Mouse (Mus musculus) frontal cortex, adult 2 months (tissue): ENCODE data around the gene Hoxc13. TPM values are rescaled to one million over a fixed set of nuclear protein-coding genes. Genes with fewer than 3 reads are reported as not detected.

ENCODE experiments used
- DNase-seq, 2 experiments: peaks; one replicate each; pipeline ENCODE4 v3.0.0; 2022; ENCODE audit warnings: low spot score in 1 of 2; ENCODE audit errors: extremely low spot score in 1 of 2
- polyA plus RNA-seq: library from polyadenylated mRNA; depleted of rRNA; stranded (reverse); fragments of >200 nt; gene quantifications from 2 replicates; pipeline ENCODE4 v1.2.3, GENCODE M21; 2012; rRNA removed

The Hoxc13 gene
- not detected in 2 replicates for polyA plus RNA-seq

DNA sequence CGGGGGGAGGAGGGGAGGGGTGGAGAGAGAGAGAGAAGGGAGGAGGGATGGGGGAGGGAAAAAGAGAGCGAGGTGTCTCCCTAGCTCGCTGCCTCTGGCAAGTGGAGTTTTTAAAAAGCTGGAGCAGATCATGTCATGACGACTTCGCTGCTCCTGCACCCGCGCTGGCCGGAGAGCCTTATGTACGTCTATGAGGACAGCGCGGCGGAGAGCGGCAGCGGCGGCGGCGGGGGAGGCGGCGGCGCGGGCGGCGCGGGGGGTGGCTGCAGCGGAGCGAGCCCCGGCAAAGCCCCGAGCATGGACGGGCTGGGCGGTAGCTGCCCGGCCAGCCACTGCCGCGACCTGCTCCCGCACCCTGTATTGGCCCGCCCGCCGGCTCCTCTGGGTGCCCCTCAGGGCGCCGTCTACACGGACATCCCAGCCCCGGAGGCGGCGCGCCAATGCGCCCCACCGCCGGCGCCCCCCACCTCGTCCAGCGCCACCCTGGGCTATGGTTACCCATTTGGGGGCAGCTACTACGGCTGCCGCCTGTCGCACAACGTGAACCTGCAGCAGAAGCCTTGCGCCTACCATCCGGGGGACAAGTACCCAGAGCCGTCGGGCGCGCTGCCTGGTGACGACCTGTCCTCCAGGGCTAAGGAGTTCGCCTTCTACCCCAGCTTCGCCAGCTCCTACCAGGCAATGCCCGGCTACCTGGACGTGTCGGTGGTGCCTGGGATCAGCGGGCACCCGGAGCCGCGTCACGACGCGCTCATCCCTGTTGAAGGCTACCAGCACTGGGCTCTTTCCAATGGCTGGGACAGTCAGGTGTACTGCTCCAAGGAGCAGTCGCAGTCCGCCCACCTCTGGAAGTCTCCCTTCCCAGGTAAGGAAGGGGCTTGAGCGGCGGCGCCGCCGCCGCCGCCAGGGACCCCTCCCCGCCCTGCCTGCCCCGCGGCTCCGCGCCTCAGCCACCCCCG is at the start of gene Hoxc13:
Hoxc13 (plus strand) TSS at position 51 of the 959 bp plus-strand sequence.
- no peak for DNase-seq

DNA sequence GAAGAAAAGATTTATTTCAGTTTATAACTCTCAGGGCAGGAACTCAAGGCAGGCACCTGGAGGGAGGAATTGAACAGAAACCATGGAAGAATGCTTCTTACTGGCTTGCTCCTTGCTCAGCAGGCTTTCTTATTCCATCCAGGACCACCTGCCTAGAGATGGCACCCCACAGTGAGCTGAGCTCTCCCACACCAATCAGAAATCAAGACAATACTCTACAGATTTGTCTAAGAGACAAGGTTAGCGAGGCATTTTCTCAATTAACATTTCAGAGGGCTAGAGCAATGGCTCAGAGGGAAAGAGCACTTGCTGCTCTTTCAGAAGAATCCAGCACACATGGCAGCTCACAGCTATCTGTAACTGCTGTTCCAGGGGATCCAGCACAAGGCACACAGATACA is 35.1 kb upstream of the Hoxc13 start:
- no peak for DNase-seq

DNA sequence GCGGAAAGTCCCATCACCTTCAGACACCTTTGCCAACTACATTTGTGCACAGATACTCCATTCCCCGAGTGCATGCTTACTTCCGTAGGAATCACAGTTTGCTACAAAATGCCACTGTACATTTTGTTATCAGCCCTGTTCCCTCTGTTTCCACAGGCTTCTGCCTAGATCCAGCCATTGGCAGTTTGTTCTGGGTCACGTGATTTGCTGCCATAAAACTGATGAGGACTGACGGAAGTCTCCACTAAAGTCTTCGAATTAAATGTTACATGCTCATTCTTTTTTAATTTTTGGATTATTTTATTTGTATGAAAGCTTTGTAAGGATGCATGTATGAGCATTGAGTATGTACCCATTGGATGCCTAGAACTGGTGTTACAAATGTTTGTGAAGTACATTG is 25.8 kb upstream of the Hoxc13 start:
- no peak for DNase-seq

DNA sequence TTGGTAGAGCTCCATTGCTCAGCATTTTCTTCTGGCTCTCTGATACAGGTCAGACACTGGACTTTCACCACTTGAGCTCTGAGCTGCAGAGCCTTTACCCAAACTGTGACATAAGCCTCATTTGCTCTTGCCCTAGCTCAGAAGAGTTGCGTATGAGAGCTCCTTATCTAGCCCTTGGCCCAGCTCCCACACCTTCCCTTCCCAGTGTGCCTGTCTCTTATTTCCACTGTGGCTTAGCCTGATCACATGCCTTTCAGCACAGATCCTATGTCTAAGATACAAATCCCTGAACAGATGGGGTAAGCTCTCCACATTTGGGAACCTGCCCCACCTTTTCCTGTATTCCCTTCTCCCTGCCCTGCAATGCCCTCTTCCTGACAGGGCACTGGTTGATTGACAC is 16.0 kb upstream of the Hoxc13 start:
- no peak for DNase-seq

DNA sequence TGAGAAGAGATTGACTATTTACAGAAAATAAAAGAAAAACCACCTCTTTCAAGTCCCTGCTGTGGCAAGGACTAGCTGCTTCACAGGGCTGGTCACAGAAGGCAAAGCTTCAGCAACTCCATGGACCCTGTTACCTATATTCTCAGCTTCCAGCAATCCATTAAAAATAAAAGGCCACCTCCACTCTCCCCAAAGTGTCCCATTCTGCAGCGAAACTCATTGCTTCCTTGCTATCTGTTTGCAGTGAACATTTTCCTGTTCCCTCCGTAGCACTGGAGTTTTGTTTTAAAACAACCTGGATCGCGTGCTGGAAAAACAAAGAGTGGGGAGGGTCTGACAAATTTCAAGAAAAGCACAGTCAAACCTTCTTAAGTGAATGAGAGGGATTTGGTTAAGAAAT is 11.4 kb upstream of the Hoxc13 start:
- DNase-seq, result no peak

DNA sequence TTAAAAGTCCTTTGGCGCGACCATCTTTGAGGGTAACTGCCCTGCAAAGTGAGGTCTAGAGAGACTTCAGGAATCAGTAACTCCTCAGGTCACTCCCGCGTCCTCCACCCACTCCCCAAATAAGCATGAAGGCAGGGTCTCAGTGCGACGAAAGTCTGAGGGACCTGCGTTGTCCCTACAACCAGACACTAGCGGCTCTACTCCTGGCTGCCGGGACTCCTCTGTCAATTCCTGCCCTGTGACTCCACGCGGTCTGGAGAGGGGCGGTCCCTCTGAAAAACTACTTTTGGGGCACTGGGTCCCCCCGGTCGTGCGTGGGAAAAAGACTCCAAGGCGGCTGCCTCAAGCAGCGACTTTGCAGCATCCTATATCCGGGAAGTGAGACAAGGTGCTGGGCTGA is 10.9 kb upstream of the Hoxc13 start:
- DNase-seq, result no peak

DNA sequence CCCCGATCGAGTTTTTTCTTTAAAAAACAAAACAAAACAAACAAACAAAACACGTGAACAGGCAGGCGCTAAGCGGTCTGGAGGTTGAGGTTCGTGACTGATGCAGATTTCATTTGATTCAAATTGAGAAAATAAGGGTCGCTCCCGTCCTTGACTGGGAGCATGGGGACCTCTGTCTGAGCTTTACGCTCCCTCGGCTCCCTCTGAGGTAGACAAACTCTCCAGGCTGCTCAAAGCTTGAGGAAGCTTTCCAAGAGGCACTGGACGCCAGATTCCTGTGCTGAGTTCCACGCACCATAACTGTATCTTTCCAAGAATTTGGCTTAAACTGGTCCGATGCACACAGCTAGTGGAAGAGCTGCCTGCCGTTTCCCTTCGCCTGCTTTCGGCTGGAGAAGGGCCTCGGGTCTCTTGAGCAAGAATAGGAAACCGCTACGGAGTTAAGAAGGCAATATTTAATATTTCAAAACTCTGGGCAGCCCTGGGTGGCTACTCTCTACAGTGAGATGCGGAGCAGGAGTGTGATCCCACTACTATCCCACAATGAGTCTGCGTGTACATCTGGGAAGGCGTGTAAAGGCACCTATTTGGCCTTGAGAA is 10.3 kb upstream of the Hoxc13 start:
- DNase-seq, result no peak

DNA sequence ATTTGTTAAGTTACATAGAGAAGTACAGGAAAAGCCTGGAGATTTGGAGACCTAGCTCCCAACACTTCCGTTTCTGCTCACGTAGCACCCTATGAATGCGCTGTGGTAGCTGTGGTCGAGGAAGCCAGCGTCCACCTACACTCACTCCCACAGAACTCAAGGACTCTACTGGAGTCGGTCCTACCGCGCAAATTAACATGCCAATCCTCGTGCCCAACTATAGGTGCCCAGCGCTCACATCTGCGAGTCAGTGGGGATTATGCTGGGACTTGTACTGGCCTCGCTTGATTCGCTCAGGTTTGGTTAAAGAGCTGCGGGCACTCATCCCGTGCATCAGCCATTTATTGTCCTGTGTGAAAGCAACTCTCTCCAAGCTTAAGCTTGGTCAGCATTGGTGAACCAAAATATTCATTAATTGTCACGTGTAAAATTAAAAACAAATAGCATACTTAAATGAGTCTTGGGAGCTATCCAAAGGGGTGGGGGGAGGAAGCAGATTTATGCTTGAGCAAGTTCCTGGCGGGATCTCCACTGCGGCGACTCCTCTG is 7.8 kb upstream of the Hoxc13 start:
- DNase-seq, result no peak

DNA sequence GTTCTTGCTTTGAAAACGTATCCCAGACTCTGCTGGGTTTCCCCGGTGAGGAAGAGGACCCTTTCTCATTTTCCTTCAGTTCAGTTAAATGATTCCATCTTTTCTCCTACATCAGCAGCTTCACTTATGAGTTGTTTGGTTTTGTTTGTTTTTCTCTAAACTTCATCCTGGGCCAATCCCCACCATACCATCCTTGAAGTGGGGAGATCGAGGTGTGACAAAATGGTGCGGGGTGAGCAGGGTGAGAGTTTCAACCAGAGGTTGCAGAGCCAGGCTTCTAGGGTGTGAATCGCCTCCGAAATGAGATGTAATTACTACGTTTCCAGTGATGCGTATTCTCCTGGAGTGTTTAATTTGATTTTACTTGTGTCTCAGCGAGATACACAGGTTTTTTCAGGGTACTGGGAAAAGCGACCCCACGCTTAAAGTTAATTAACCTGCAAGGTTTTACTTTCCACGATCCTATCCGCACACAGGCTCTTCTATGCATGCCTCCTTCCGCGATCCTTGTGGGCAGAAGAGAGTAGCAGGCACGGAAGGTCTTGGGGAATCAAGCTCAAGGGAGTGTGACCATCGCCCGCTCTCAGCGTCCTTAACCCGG is 2.8 kb upstream of the Hoxc13 start:
- DNase-seq, result no peak

DNA sequence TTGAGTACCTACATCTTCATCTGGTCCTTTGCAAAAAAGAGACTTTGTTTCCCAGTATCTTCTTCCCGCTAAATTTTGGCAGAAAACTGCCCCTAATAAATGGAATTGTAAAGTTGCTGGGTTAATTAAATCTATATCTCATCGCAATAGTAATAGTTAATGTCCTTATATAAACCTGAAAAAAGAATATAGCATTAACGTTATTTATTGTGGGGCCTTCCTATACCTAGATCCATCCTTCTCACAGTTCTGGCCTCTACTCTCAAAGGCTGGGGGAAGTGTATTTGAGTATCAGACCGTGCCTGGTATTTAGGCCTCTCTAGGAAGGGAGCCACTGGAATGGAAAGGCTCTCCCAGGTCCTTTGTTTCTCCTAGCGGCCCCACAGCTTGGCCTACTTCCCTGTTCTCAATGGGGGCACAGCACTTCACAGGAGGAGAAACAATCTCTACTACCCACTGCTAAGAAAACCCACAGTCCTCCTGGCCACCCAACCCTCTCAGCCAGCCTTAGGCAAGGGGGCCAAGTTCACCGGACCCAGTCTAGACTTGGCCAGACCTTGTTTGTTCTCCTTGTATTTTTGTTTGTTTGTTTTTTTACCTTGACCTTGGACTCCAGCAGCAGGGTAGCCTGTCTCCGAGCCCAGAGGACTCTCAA is 2.2 kb upstream of the Hoxc13 start:
- no peak for DNase-seq

DNA sequence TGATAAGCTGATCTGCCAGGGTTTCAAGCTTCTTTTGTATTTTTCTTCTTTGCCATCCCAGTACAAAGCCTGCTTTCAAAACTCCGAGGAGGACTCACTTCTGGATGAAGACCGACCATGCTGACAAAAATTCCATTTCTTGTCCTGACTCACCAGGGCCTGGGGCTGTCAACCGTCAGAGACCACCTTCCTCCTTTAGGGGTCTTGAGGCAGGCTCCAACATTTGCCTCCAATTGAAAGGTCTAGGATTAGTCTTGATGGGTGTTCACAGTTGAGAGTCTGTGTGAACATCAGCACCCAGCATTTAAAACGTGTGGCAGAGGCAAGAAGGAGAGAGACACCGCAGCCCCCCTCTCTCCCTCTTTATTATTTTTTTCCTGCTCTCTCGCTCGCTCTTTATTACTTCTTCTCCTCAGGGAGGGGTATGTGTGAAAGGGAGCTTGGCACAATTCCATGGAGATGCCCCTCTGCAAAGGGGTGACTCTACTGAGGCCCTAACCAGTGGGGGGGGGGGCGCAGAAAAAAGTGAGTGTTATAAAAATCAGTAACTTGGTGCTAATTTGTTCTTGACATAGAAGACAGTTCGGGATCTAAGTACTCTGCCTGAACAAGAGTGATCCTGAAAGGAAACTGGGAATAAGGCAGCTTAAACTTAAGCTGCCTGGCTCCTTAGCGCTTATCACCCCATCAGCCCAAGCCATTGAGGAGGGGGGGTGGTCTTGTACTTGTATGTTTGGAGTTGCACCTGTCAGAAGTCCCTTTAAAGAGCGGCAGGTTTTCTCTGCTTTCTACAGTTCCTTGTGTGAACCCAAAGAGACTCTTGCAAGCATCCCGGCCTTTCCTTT is 1.3 kb upstream of the Hoxc13 start:
- no peak for DNase-seq

DNA sequence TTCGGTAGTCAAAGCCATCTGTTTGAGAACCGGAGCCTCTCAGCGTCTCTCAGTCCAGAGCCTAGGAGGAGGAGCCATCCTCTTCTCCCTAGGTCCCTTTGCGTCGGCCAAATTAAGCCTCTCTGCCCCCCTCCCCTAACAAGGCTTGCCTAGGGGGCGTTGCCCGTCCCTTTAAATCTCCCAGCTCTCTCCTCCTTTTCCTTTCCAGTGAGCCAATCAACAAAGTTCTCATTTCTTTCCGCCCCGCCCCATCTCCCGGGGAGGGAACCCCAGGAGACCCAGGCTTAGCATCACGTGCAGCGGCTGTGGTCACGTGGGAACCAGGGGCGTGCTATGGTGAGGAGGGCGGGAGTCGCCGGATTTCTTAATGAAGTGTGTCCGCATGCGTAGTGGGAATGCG is 284 bp upstream of the Hoxc13 start:
- DNase-seq, result no peak

DNA sequence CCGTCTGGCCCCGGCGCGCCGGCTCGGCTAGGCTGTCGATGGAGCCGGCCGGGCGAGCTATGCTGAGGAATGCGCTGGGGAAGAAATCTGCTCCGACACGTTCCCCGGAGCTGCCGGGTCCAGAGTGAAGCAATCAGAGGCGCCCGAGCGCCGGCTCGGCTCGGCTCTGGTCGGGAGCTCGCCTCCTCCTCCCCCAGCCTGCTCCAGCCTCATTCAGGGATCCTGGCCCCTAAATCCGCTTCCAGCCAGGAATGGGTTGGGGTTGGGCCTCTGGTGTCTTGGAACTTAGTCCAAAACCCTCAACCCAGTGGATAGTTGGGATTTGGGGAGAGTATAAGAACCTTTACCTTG is 1.1 kb downstream of the Hoxc13 start:
- no peak for DNase-seq

DNA sequence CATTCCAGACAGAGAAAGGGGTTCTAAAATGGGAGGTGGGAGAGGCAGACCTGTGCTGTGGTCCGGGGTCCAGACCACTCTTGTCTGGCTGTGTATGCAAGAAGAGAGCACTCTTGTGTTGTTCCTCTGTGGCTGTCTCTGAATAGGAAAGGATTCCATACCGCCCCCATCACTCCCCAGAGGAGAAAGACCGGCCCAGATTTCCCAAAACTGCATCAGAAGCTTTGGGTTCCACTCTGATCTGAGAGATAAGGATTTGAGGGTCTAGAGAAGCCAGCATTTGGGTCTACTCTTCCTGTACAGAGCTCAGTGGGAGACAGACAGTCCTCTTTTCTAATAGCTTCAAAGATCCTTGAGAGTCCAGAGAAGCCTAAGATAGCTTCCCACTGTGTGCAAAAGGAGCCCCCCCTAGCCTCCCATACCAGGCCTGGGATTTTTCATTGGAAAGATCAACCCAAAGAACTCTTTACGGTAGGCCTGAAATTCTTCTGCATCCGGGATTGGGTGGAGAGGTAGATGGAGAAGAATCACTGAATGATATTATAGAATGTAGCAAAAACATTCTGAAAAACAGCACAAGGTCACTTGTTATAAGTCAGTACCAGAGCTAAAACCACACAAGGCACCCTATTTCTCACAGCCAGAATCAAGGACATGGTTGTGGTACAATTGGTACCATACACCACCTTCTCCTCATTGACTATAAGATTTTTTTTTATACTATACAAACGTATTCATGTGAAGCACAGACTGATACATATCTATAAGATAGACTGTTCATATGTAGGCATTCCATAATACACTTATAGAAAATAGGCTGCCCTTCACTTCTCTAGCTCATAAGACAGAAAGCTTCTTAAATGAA is 2.0 kb downstream of the Hoxc13 start:
- DNase-seq, result no peak

DNA sequence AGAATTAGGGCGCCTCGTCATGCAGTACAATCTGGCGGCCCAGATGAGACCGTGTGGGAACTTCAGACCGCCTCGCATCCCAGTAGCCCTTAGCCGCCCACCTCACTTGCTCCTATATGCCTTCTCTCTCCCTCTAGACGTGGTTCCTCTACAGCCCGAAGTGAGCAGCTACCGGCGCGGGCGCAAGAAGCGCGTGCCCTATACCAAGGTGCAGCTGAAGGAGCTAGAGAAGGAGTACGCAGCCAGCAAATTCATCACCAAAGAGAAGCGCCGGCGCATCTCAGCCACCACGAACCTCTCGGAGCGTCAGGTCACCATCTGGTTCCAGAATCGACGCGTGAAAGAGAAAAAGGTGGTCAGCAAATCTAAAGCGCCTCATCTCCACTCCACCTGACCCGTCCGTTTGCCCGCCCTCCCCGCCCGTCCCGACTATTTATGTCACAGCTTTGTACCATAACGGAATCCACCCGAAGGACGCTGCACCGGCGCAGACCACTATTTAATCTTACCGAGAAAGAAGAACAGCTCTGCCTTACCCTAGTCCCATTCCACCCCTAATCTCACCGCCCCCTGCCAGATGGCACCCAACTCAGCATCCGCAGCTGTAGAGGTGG is 6.2 kb downstream of the Hoxc13 start:
- DNase-seq, result no peak

DNA sequence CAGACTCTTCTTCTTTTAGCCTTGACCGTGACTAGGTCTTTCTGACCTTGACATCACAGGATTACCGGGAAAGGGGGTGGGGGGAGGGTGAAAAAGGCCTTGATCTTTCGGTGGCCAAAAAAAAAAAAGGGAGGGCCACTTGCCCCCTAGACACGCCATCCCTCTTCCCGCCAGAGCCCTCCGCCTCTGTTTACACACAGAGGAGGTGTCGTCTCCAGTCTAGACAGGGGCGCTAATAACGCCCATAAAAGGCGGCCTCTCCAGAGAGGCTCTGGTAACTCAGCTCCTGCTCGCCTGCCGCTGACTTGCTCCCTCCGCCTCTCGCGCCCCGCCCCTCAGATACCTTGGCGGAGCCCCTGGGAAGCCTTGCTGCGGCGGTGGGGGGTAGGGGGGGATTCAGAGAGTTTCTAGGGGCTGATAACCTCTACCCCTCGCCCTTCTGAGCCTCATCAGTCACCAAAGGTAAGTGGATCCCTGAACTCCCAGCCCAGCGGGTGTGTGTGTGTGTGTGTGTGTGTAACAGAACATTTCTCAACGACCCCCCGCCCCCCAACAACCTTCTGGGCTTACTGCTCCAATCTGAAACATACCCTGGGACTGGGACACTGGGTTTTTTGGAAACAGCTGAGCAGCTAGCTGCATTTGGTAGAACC is 10.9 kb downstream of the Hoxc13 start:
- no peak for DNase-seq

DNA sequence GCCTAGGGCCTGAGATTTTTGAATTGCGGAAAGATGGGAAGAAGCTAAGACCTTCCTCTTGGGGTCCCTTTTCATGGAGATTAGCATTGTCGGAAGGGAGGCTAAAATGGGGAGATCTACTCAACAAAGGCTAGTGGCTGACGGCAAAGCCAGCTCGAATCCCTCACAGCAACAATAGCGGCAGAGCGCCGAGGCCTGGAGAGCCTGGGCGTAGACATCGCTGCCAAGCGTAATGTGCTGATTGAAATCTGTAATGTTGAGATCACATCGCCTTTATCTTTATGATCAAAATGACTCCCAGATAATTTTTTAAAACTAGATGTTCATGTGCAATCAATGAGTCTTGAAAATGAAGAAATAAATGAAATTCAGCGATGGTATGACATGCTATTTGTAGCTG is 13.5 kb downstream of the Hoxc13 start:
- no peak for DNase-seq

DNA sequence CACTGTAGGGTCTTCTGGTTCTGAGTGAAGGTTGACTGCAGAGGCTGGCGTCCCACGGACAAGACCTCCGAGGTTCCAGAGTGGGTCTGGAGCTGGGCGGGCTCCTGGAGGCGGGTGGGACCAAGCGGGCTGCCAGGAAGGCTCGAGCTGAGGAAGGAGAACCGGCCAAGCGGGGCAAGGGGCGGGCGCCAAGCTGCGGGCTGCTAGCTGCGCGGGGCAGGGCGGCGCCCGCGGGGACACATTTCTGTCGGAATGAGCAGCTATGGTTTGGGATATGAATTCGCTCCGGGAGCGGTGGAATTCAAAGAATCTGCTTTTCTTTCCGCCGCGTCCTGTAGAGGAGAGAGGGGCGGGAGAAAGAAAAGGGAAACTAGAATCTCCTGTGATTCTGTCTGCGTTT is 14.0 kb downstream of the Hoxc13 start:
- no peak for DNase-seq
